Mouse (Mus musculus): ENCODE results near the gene Unc119b. TPM values are rescaled to one million over a fixed set of nuclear protein-coding genes. Genes with fewer than 3 reads are reported as not detected.

Unc119b gene
- polyA plus RNA-seq, 1 experiment = 38.7 TPM

- H3K36me3 ChIP-seq (ENCODE audit: control insufficient read depth, insufficient read depth, low read length) = no peaks in the 10 kb centered on the region; the same call in 1 of the 2 replicates
Measured at GRCm38 (mm10) chr5:115139124-115139523, 4.3 kb upstream of the Unc119b start.

GRCm38 (mm10) chr5:115133358-115134066 is 1.3 kb downstream of the Unc119b start:
- Histone ChIP-seq H3K27me3 (ENCODE audit: control insufficient read depth, insufficient read depth, low read length) (no peaks in the 10 kb centered on the region), H3K4me1 (ENCODE audit: control insufficient read depth, insufficient read depth, insufficient read length) (peaks cover 12% of the 10 kb centered on the region), H3K36me3 (ENCODE audit: control insufficient read depth, insufficient read depth, low read length) (peaks cover 3% of the 10 kb centered on the region), H3K4me3 (ENCODE audit: extremely low read depth, insufficient read depth, insufficient read length) (peak overlapping the region; percentile 94), H3K27ac (ENCODE audit: insufficient read depth, low read length) (peak overlapping the region; percentile 60)
- DNase-seq (ENCODE audit: low read depth in 1 of 2, low spot score in 2 of 2) = no peak
- 29% methylated on average over 6 of the region's 6 CpGs for WGBS
- TF ChIP-seq POLR2A (IDR thresholded peaks at IDR 0.05; ENCODE audit: low read depth, low read length) (no peak), CTCF (IDR thresholded peaks at IDR 0.05; ENCODE audit: extremely low read depth, insufficient read depth, insufficient read length, insufficient replicate concordance) (no peak)

More at GRCm38 (mm10) chr5:115139124-115139523, 4.3 kb upstream of the Unc119b start:
- 84% methylated on average over 4 of the region's 4 CpGs for WGBS
- DNase-seq (ENCODE audit: low read depth in 1 of 2, low spot score in 2 of 2) = no peak
- Histone ChIP-seq H3K27ac (ENCODE audit: insufficient read depth, low read length) (no peak overlapping the region), H3K4me3 (ENCODE audit: extremely low read depth, insufficient read depth, insufficient read length) (no peak overlapping the region), H3K27me3 (ENCODE audit: control insufficient read depth, insufficient read depth, low read length) (no peaks in the 10 kb centered on the region), H3K4me1 (ENCODE audit: control insufficient read depth, insufficient read depth, insufficient read length) (no peaks in the 10 kb centered on the region)
- TF ChIP-seq POLR2A (IDR thresholded peaks at IDR 0.05; ENCODE audit: low read depth, low read length) (no peak), CTCF (IDR thresholded peaks at IDR 0.05; ENCODE audit: extremely low read depth, insufficient read depth, insufficient read length, insufficient replicate concordance) (no peak)

GRCm38 (mm10) chr5:115132465-115132864 is 2.3 kb downstream of the Unc119b start:
- H3K4me3 ChIP-seq (ENCODE audit: extremely low read depth, insufficient read depth, insufficient read length) = no peak overlapping the region
- H3K27ac ChIP-seq (ENCODE audit: insufficient read depth, low read length) = peak overlapping the region; percentile 60
- peaks cover 8% of the 10 kb centered on the region for H3K36me3 ChIP-seq (ENCODE audit: control insufficient read depth, insufficient read depth, low read length)
- peaks cover 12% of the 10 kb centered on the region for H3K4me1 ChIP-seq (ENCODE audit: control insufficient read depth, insufficient read depth, insufficient read length)
- DNase-seq (ENCODE audit: low read depth in 1 of 2, low spot score in 2 of 2) = no peak
- no peaks in the 10 kb centered on the region for H3K27me3 ChIP-seq (ENCODE audit: control insufficient read depth, insufficient read depth, low read length)
- peak; percentile 5; the same call in 1 of the 2 replicates for TF ChIP-seq POLR2A (IDR thresholded peaks at IDR 0.05; ENCODE audit: low read depth, low read length)
- TF ChIP-seq CTCF (IDR thresholded peaks at IDR 0.05; ENCODE audit: extremely low read depth, insufficient read depth, insufficient read length, insufficient replicate concordance) = no peak
- 60% methylated on average over 8 of the region's 8 CpGs for WGBS

GRCm38 (mm10) chr5:115129328-115129727 is 5.4 kb downstream of the Unc119b start:
- WGBS = 92% methylated on average over 6 of the region's 6 CpGs
- H3K4me1 ChIP-seq (ENCODE audit: control insufficient read depth, insufficient read depth, insufficient read length) = peaks cover 17% of the 10 kb centered on the region
- peaks cover 17% of the 10 kb centered on the region for H3K36me3 ChIP-seq (ENCODE audit: control insufficient read depth, insufficient read depth, low read length)
- no peaks in the 10 kb centered on the region for H3K27me3 ChIP-seq (ENCODE audit: control insufficient read depth, insufficient read depth, low read length)
- H3K4me3 ChIP-seq (ENCODE audit: extremely low read depth, insufficient read depth, insufficient read length) = no peak overlapping the region
- no peak overlapping the region for H3K27ac ChIP-seq (ENCODE audit: insufficient read depth, low read length)
- no peak for TF ChIP-seq POLR2A (IDR thresholded peaks at IDR 0.05; ENCODE audit: low read depth, low read length)
- no peak for TF ChIP-seq CTCF (IDR thresholded peaks at IDR 0.05; ENCODE audit: extremely low read depth, insufficient read depth, insufficient read length, insufficient replicate concordance)
- no peak for DNase-seq (ENCODE audit: low read depth in 1 of 2, low spot score in 2 of 2)

- WGBS = 93% methylated on average over 22 of the region's 22 CpGs
- no peak overlapping the region for H3K27ac ChIP-seq (ENCODE audit: insufficient read depth, low read length)
- peaks cover 19% of the 10 kb centered on the region for H3K36me3 ChIP-seq (ENCODE audit: control insufficient read depth, insufficient read depth, low read length)
- H3K4me1 ChIP-seq (ENCODE audit: control insufficient read depth, insufficient read depth, insufficient read length) = peaks cover 5% of the 10 kb centered on the region; the same call in 1 of the 2 replicates
- H3K4me3 ChIP-seq (ENCODE audit: extremely low read depth, insufficient read depth, insufficient read length) = no peak overlapping the region
- TF ChIP-seq POLR2A (IDR thresholded peaks at IDR 0.05; ENCODE audit: low read depth, low read length) = no peak
- no peak for TF ChIP-seq CTCF (IDR thresholded peaks at IDR 0.05; ENCODE audit: extremely low read depth, insufficient read depth, insufficient read length, insufficient replicate concordance)
- DNase-seq (ENCODE audit: low read depth in 1 of 2, low spot score in 2 of 2) = no peak
- H3K27me3 ChIP-seq (ENCODE audit: control insufficient read depth, insufficient read depth, low read length) = no peaks in the 10 kb centered on the region
Measured at GRCm38 (mm10) chr5:115127421-115128179, 7.2 kb downstream of the Unc119b start.

- peaks cover 4% of the 10 kb centered on the region; the same call in 1 of the 2 replicates for H3K4me1 ChIP-seq (ENCODE audit: control insufficient read depth, insufficient read depth, insufficient read length)
- no peak overlapping the region for H3K4me3 ChIP-seq (ENCODE audit: extremely low read depth, insufficient read depth, insufficient read length)
- TF ChIP-seq POLR2A (IDR thresholded peaks at IDR 0.05; ENCODE audit: low read depth, low read length) = no peak
- no peak for TF ChIP-seq CTCF (IDR thresholded peaks at IDR 0.05; ENCODE audit: extremely low read depth, insufficient read depth, insufficient read length, insufficient replicate concordance)
- no peak overlapping the region for H3K27ac ChIP-seq (ENCODE audit: insufficient read depth, low read length)
- WGBS = 82% methylated on average over 28 of the region's 28 CpGs
- peaks cover 19% of the 10 kb centered on the region for H3K36me3 ChIP-seq (ENCODE audit: control insufficient read depth, insufficient read depth, low read length)
- DNase-seq (ENCODE audit: low read depth in 1 of 2, low spot score in 2 of 2) = no peak
- no peaks in the 10 kb centered on the region for H3K27me3 ChIP-seq (ENCODE audit: control insufficient read depth, insufficient read depth, low read length)
Measured at GRCm38 (mm10) chr5:115126578-115127312, 8.0 kb downstream of the Unc119b start.

Measured in spleen, adult 2 months (tissue).